Mouse (Mus musculus) thymus, postnatal 4 days (tissue): ENCODE results near the gene Natd1.
A peak's percentile ranks its signal among the peaks of the same experiment; 100 is the strongest.
"Not testable (repeated sequence)": the region's sequence is repeated elsewhere in the genome, so short reads cannot be mapped to it uniquely, and the experiment has no call there.

Experiments
- DNase-seq: peaks from one replicate; pipeline ENCODE4 v3.0.0; 2021

Natd1 gene

GRCm38 (mm10) chr11:60886986-60887385 lies 27.6 kb downstream of the Natd1 start:
- DNase-seq = not testable (repeated sequence)

- DNase-seq = no peak
These were observed 32.2 kb downstream of the Natd1 start for GRCm38 (mm10) chr11:60882386-60882785.

DNA sequence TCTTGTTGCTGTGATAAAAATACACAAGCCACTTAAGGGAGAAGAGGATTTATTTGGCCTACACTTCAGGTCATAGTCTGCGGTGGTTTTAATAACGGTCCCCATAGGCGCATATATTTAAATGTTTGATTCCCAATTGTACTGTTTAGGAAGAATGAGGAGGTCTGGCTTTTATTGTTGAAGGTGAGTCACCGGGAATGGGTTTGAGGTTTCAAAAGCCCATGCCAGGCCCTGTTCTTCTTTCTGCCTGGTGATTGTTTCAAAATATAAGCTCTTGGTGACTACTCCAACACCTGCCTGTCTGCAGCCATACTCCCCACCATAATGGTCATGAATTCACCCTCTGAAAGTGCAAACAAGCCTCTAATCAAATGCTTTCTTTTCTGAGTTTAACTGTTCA lies 34.0 kb downstream of the Natd1 start:
- no peak for DNase-seq

GRCm38 (mm10) chr11:60879423-60879822 lies 35.1 kb downstream of the Natd1 start:
- peak; percentile 70 for DNase-seq

DNA sequence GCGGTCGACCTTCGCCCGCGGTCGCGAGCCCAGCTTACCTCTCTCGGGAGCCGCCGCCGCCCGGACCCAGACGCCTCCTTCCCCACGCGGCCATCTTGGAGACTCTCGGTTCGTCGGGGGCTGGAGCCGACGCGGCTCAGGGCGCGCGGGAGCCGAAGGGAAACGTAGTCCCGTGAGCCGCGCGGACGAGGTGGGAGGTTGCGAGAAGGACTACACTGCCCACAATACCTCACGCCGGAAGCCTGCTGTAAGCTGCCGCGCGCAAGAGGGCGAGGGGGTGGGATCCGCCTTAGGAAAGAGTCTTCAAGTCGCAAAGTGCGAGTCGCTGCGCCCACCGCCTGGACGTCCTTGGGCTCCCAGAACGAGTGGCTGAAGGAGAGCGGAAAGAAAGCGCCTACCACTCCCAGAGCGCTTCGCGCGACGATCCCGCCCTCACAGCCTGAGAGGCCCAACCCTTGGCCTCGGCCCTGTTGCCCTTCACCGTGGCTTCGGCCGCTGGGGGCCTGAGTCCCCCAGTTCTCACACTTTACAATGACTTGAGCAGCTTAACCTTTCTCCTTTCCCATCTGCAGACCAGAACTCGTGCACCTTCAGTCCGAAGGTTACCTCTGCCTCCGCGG lies 35.8 kb downstream of the Natd1 start, which contains the start of gene Tmem11:
Tmem11 (minus strand) TSS at position 598 of the 620 bp plus-strand sequence.
- peak; percentile 94 for DNase-seq

GRCm38 (mm10) chr11:60878056-60878612 lies 36.4 kb downstream of the Natd1 start:
- no peak for DNase-seq

DNA sequence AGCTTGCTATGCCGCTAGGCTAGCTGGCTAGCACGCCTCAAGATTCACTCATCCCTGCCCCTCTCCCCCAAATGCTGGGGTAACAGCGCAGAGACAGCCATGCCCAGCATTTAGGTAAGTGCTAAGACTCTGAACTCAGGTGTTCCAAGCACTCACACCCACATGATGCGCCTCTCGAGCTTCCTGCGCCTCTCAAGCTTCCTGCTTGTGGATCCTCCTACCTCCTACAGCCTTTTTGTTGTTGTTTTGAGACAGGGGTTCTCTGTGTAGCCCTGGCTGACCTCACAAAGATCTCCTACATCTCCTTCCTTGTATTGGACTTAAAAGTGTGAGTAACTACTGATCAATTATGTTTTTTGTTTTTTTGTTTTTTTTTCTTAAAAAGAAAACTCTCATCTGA lies 41.4 kb downstream of the Natd1 start:
- peak; percentile 19 for DNase-seq

DNA sequence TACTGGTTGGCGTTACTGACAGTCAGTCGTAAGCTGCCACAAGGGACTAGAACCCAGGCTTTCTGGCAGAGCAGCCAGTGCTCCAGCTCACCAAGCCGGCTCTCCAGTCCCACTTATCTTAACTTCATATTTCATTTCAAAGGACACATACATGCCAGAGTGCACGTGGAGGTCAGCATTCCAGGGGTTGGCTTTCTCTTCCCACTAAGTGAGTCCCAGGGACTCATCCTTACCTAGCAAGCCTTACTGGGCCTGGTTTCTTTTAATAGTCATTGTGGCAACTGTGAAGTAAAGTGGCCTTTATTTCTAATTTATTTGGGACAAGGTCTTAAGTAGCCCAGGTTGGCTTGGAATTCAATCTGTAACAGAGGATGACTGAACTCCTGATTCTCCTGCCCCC lies 43.1 kb downstream of the Natd1 start:
- DNase-seq = no peak

DNA sequence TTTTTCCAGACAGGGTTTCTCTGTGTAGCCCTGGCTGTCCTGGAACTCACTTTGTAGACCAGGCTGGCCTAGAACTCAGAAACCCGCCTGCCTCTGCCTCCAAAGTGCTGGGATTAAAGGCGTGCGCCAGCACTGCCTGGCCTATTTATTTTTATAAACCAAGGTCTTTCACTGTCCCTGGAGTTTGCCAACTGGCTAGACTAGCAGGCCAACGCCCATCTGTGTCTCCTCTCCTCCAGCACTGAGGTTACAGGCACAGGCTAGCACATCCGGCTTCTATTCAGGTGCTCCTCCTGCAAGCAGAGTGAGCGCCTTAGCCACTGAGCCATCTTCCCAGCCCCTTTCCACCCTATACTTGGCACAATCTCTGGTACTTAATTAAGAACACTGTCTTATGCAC lies 45.1 kb downstream of the Natd1 start:
- not testable (repeated sequence) for DNase-seq

- no peak for DNase-seq
These were observed 46.6 kb downstream of the Natd1 start for GRCm38 (mm10) chr11:60867904-60868303.

GRCm38 (mm10) chr11:60867456-60867855 lies 47.1 kb downstream of the Natd1 start:
- DNase-seq = no peak

- no peak for DNase-seq
These were observed 48.5 kb downstream of the Natd1 start for GRCm38 (mm10) chr11:60866021-60866420.

DNA sequence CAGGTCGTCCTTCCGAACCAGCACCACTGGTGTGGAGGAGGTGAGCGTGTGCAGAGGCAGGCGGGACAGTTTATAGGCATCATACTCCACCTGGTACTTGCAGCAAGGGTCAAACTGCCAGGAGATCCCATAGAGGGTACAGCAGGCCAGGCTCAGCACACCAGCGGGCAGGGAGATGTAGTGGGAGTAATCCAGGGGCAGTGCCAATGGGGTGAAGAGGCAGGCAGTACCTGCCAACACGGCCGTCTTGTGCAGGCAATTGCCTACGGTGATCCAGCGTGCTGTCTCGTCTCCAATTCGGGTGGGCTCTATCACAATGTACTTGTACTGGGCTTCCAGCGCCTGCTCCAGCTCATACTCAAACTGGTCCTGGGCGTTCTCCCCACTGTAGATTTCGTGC lies 49.6 kb downstream of the Natd1 start:
- DNase-seq = no peak

GRCm38 (mm10) chr11:60864166-60864565 lies 50.4 kb downstream of the Natd1 start:
- no peak for DNase-seq

DNA sequence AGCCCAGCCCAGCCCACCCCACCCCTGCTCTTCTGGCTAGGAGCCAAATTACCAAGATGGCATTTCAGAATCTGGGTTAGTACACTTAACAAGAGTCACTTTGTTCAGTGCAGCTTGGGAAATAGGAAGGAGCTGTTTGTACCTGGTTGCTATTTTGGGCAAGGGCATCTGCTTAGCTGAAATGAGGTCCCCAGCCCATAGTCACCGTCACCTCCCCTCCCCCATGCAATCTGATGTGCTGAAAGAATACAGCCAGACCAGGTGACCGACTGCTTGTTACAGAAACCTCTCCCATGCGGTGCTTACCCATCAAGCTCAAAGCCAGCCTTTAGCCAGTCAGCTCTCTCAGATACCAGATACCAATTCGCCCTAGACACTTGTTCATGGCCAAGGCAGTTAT lies 51.4 kb downstream of the Natd1 start:
- no peak for DNase-seq

DNA sequence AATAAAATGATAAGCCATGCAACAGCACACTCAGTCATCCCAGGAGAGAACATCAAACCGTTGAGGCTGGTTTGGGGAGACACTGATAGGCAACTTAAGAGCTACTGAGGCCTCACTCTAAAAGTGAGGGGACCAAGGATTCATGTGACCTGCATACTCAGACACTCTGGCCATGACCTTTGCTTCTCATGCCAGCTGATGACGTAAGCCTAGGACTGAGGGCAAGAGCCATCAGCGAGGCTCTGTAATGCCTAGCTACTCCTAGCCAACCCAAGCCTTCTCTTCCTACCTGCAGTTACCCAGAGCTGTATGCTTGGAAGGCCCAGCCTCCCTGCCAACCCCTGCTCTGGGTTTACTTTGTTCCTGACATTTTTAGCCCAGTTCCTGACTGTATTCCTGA lies 52.6 kb downstream of the Natd1 start:
- no peak for DNase-seq

- DNase-seq = no peak
These were observed 58.0 kb downstream of the Natd1 start for GRCm38 (mm10) chr11:60856587-60856986.
